Mouse (Mus musculus): ENCODE data around the gene Nfkbib.

The Nfkbib gene

DNA sequence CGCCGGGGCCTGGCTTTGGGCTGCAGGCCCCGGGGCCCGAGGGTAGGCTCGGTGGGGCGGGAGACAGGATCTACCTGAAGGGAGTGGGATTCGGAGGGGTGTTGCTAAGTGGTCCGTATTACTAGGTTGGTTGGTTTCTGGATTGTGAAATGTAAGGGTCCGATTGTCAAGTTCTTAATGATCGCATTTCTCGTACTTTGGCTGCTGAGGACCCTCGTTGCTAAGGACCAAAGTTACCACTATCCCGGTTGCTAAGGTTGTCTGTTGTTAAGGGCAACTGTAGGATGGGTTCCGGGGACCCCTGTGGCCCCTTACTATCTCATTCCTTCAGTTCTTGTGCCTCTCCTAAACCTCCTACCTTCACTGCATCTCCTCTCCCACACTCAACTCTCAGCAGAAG lies 402 bp downstream of the Nfkbib start:
- no peak for DNase-seq (ENCODE audit: low spot score)

DNA sequence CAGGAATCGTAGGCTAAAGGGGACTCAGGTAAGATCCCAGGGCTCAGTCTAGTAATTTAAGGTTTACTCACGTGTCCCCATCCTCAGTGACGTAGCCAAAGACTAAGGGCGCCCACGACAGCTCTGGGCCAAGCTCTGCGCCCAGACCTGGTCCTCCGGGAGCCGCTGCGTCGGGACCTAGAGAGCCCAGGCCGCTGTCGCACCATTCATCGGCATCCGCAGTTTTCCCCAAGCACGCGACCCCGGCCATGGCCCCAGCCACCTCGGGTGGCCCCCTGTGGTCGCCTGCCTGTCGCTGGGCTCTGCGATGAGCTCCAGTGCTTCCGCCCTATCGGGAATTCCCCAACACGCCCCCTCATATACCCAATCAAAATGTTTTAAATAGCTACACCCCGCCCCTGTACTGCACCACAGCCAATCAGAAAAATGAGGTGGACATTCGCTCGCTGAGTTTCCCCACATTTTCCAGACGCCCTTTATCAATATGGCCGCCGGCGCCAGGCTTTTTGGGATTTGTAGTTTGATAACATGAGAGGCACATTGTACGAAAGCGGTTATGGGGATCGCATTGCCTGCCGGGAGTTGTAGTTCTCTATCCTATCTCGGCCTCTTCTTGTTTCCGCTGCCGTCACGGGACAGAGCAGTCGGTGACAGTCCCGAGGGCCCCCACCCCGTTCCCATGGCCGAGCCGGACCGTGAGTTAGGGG lies 986 bp downstream of the Nfkbib start, which contains the start of gene Sirt2:
Sirt2 (plus strand) TSS at position 563 of the 707 bp plus-strand sequence.
- DNase-seq (ENCODE audit: low spot score) = peak; percentile 96

DNA sequence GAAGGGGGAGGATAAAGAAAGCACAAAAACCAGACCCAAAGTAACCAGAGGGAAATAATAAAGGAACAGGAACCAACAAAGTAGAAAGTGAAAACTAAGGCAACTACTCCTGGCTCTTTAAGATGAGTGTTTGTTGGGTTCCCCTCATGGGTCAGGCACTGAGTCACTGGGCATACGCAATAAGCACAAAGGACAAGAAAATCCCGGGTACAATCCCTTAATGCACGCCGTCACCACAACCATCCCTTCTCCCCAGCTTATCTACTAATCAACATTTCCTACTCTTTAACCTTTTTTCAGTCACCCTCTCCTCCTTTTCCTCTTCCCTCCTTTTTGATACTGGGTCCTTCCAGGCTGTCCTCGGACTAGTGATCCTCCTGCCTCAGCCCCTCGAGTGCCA lies 2.1 kb downstream of the Nfkbib start:
- no peak for DNase-seq (ENCODE audit: low spot score)

DNA sequence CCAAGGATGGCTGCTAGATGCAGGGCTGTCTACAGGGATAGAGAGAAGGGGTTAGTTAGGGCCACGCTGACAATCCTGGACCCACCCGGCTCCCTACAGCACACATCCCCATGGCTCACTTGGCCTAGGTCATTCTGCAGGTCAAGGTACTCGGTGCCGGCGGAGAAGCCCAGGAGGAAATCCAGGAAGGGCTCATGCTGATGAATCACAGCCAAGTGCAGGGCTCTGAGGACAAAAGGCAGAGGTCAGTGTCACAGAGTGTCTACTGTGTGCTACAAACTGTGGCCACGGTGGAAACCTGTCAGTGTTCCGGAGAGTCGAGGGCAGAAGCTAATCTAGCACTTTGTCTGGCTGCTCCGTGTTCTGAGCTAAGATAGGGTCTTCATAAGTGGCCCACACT lies 5.4 kb downstream of the Nfkbib start:
- no peak for DNase-seq (ENCODE audit: low spot score)

DNA sequence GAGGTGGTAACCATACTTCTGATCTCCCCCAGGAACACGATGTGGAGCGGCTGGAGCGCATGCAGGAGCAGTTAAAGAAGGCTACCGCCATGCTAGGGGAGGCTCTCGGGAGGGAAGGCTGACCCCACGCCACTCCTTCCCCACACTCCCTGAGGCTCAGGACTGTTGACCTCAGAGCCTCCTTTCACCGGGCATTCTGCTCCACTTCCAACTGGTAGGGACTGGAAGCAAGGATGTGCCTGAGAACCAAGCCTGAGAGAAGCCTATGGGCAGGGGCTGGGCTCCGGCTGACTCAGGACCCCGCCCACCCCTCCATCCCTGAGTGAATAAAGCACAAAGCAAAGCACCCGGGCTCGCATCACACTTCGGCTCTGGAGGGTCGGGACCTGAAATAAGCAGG lies 8.7 kb downstream of the Nfkbib start:
- no peak for DNase-seq (ENCODE audit: low spot score)

DNA sequence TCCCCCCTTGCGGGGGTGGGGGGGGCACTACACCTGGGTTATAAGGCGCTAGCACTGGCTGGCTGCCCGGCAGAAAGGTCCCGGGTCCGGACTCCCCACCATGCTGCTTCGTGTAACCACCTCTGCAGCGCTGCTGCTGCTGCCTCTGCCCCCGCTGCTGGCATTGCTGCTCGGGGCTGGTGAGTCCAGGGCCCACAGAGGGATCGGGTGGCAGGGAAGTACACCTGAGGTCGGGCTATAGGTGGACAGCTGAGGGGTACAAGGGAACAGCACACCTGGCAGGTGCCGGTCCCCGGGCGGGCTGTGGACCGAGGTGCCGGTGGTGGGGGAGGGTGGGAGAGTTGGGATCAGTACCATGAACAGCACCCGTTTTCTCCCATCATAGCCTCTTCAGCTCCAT lies 11.2 kb downstream of the Nfkbib start, which contains the start of gene Ccer2:
Ccer2 (plus strand) TSS at position 96 of the 400 bp plus-strand sequence.
- no peak for DNase-seq (ENCODE audit: low spot score)

DNA sequence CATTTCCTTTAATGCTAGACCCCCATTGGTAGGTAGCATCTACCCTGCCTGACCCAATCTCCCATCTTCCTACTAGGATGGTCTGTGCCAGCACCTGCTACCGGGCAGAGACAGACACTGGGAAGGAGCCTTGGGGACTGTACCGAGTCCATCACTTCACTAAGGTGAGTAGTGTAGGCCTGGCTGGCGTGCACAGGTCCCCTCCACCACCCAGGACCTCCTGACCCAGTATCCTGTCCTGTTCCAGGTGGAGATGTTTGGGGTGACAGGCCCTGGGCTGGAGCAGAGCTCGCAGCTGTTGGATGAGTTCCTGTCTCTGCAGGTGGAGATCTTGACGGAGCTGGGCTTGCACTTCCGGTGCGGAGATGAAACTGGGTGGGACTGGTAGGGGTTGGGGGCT lies 17.4 kb downstream of the Nfkbib start:
- no peak for DNase-seq (ENCODE audit: low spot score)

DNA sequence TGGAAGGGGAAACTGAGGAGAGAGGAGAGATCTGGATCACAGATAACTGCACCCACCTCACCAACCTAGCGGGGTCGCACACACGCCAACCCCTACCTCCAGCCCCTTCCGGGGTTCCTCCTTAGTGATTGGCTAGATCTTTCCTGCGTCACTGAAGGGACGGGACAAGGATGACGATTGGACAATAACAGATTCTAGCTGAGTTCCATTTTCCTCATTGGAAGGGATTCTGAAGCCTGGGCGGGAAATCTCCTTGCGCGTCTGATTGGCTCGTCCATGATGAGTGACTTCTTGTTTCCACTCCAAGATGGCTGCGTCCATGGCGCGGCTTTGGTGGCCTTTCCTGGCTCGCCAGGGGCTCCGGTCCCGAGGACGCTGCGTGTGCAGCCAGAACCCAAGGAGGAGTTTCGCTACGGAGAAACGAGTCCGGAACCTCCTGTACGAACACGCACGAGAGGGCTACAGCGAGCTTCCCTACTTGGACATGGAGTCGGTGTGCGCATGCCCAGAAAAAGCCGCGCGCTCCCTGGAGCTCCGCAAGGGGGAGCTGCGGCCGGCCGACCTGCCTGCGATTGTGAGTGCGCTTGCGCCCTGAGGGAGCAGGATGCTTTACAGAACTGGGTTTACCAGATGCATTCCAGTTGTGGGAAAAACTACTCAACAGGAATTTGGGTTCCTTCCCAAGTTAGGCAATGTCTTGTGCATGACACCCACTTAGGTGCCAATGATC lies 25.4 kb downstream of the Nfkbib start, which contains the start of the genes Mrps12 and Sars2:
Mrps12 (minus strand) TSS at position 112 of the 730 bp plus-strand sequence.
Sars2 (plus strand) TSS at position 284 of the 730 bp plus-strand sequence.
- peak; percentile 96 for DNase-seq (ENCODE audit: low spot score)

DNA sequence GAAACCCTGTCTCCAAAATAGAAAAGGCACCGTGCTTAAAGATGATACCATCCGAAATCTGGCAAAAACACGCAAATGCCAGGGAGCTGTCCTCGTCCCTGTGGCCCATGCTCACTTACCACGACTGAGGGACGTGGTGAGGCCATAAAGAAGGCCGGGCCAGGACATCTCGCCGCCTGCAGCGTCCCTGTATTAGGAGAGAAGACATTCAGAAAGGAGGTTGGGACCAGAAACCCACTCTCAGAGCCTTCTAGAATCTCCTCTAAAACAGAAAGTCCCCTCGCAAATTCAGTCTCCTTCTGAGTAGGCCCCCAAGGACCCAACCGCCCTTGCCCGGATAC lies 26.0 kb downstream of the Nfkbib start:
- no peak for DNase-seq (ENCODE audit: low spot score)

DNA sequence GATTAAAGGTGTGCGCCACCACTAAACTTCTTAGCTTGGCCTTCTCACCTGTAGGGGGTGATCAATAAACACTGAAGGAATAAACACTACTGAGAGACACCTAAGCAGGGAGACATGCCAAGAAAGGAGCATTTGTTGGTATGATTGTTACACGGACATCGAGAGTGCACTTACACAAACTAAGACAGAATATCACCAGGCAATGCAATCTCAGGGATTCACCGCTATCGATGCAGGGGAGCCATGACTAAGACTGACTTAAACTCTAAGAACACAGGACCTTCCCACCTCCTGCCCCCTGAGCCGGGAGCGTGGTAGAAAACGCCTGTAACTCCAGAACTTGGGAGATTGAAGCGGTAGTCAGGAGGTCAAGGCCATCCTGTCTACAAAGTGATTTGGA lies 26.4 kb downstream of the Nfkbib start:
- no peak for DNase-seq (ENCODE audit: low spot score)

DNA sequence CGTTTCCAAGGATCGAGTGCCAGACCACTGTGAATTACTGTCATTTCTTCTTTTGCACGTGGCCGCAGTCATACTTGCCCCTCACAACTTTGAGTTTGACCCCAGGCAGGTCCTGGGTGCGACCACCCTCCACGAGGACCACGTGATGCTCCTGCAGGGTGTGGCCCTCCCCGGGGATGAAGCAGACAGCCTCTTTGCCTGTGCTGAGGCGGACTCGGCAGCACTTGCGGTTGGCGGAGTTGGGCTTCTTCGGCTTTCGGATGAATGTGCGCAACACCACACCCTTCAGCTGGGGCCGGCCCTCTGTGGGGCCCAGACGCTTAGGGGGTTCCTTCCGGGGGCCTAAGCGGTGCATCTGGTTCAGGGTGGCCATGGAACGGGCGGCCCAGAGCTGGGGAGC lies 27.5 kb downstream of the Nfkbib start:
- no peak for DNase-seq (ENCODE audit: low spot score)

DNA sequence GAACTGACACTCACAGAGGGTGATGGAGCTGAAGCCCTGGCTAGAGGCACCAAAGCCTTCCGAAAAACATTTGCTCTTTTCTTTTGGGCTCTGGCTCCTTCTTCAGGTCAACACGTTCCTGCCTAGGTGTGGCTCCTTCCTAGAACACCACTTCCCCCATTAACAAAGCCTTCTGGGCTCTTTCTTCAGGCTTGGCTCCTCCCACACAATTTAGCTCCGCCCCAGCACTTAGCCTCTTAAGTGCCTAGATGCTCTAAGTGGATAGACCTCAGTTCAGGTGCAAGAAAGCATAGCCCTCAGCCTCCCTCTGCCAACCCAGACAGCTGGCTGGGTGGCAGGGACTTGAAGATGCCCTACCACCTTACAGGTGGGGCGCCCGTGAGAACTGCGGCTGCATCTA lies 31.6 kb downstream of the Nfkbib start:
- no peak for DNase-seq (ENCODE audit: low spot score)

DNA sequence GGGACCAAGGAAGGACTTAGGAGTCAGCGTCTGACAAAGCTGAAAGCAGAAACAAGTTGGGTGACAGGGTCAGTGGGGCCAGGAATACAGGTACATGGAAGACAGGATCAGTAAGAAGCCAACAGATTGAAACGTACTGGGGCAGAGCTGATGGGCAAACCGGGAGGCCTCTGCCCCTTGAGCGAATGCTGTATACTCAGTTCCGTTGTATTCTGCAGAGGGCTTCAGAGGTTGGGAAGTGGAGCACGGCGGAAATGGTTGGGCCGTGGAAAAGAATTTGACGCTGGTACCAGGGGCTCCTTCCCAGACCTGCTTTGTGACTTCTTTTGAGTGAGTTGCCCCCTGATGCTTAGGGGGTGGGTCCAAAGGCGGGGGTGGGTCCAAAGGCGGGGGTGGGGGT lies 34.1 kb downstream of the Nfkbib start:
- DNase-seq (ENCODE audit: low spot score) = no peak

DNA sequence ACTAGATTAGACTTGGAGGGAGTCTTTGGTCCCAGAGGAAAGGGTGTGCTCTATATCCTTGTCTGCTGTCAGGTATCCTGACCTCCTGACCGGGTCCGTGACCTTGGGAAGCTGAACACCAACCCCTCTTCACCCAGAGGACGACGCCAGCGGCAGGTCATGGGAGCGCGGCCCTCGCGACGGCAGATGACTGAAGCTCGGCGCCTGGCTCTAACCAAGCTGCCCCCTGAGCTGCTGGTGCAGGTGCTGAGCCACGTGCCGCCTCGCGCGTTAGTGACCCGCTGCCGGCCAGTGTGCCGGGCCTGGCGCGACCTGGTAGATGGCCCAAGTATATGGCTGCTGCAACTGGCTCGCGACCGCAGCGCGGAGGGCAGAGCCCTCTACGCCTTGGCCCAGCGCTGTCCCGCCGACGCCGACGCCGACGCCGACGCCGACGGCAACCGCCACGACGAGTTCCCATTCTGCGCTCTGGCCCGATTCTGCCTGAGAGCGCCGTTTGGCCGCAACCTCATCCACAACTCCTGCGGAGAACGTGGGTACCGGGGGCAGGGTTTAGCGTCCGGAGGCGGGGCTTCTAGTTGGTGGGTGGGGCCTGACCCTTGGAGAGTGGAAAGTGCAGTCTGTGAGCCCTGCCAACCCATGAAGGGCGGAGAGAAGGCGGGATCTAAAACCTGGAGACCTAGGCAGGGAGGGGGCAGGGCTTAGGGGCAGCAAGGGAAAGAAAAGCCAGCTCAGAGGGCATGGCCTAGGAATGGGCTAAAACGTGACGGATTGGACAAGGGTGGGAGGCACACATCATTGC lies 34.8 kb downstream of the Nfkbib start:
- peak; percentile 58 for DNase-seq (ENCODE audit: low spot score)

DNA sequence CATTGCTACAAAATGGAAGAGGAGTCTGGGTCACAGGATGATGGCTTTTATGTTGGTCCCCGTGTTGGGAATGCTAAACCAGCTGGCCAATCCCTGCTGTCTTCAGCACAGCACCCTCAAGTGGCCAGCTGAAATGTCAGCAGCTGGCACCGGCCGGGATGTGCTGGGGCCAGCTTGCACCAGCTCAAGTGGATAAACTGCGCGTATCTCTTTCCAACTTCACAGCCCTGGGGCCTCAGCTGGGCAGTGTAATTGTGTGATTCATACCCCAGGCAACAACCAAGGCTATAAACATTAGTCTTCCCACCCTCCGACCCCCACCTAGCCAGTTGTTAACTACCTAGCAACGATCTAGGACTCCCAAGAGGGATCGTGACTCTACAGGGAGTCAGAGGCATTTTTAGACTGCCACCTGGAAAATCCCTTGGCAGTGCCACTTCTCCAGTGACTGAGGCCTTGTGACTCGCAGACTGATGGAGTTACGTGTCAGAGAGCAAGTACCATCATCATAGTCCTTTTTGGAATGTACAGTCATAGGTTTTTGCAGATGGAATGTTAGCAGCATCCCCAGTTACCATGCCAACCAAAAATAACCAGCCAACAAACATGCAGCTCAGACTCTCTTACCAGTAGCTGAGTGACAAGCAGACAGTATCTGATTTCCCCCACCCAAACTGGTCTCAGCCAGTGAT lies 39.5 kb downstream of the Nfkbib start:
- DNase-seq (ENCODE audit: low spot score) = no peak

DNA sequence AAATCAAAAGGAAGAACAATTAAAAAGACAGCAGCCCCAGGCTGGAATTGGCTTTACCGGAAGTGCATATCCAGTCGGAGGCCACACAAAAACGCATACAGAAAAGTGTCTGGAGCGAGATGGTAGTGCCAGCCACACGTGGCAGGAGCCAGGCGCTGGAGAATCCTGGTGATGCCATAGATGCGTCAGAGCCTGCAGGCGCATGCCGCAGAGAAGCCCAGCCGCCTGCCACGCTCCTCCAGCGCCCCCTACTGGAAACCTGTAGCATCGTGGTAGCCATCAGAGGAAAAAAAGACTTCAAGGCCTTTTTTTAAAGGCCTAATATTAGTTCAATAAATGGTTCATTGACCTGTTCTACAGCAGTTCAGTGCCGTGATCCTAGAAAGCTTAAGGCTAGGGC lies 40.7 kb downstream of the Nfkbib start:
- peak; percentile 44 for DNase-seq (ENCODE audit: low spot score)

DNA sequence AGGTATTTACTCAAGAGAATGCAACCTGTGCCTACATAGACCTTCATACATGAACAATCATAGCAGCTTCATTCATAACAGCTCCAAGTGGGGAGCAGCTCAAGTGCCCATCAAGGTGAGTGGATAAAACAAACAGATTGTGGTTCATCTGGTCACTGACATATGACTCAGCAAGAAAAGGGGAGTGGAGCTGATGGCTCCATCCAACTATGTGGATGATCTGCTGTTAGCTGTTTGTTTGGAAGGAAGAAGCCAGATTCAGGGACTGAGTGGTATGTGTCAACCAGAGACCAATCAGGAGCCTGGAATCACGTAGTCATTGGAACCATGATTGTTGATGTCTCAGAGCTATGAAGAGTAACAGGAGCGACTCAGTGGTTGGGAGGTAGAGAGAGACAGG lies 42.7 kb downstream of the Nfkbib start:
- DNase-seq (ENCODE audit: low spot score) = no peak

DNA sequence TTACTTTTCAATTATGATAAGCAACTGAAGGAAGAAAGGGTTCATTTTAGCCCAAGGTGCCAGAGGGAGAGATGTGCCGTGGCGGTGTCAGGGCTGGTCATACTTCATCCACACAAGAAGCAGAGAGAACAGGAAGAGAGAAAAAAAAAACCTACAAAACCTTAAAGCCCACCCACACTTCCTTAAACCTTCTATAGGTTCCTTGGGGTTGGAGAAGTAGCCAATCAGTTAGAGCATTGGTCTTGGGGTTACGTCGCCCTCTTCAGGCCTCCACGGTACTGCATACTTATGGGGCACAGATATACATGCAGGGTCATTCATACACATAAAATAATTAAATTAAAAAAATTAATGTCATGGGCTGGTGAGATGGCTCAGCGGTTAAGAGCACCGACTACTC lies 45.2 kb downstream of the Nfkbib start:
- no peak for DNase-seq (ENCODE audit: low spot score)

DNA sequence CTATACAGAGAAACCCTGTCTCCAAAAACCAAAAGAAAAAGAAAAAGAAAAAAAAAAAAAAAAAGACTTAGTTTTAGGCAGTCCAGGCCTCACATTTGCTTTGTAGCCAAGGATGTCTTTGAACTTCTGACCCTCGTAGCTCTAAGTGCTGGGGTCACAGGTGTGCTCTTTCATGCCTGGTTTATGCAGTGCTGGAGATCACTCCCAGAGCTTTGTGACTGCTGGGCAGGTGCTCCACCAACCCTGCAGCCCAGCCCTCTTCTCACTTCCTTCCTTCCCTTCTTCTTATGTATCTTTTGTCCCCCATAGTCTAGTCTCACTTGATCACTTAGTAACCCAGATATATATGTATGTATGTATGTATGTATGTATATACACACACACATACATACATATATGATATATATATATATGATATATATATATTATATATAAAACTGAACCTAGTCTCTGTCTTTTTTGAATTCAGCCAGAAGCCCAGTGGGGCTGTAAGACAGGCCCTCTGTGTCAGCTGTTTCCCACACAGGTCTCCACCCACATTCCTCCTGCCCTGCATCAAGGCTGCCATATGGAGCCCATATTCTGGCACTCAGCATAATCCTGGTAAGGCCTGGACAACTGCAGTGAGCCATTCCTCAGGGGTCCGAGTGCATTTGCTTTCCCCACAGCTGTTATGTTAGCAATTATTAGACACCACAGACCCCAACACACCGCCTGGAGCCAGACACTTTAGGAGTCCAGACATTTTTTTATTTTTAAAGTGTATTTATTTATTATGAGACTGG lies 46.4 kb downstream of the Nfkbib start:
- no peak for DNase-seq (ENCODE audit: low spot score)

DNA sequence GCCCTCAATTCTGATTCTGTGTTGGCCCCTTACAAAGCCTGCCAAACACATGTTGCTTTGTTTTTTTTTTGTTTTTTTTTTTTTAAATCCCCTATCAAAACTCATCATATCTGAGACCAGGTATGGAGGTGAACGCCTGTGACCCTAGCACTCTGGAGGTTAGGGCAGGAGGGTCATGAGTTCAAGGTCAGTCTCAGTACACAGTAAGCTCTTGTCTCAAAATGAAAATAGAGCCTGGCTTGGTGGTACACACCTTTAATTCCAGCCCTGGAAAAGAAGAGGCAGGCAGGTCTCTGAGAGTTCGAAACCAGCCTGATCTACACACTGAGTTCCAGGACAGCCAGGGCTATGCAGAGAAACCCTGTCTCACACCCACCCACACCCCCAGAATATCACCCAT lies 47.7 kb downstream of the Nfkbib start:
- DNase-seq (ENCODE audit: low spot score) = no peak

DNA sequence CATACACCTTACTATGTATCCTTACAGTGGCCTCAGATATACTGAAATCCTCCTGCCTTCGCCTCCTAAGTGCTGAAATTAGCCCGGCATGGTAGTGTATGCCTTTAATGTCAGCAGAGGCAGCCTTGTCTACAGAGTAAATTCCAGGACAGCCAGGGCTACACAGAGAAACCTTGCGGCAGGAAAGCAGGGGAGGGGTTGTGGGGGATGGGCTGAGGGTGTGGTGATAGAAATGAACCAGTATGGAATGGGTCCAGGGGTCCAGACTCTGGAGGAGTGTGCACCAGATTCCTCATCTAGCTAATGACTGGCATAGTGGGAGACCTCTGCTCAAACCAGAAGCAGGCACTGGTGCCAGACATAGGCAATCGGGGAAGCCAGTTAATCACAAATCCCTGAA lies 48.2 kb downstream of the Nfkbib start:
- DNase-seq (ENCODE audit: low spot score) = no peak
